In the genomic region with DNA sequence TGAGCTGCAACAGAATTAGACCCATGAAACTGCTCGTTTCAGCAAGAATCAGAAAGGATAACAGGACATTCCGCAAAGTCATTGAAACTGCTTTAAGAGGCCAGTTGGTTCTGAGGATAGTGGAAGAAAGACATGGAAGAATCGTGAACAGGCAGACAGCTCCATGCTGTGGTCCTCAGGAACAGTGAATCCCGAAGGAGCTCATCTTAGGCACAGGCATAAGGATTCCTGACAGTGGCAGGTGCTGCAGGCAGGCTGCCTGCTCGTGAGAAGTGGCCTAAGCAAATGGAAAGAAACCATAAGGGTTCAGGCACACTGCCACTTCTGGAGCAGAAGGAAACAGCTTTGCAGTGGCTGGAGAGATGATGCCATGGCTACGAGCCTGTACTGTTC, we compare ENCODE assay signal across 20 mouse cellular contexts. TPM values are rescaled to one million over a fixed set of nuclear protein-coding genes. Genes with fewer than 3 reads are reported as not detected.
DNase-seq lines count a peak whose midpoint lies in the region; ATAC-seq and TF ChIP-seq lines count a peak whose summit lies in the region.
"Had no signal": no experiment of that assay in that cellular context is flagged by ENCODE, and none has a peak within 500 bp of the region (broad histone marks: within the 10 kb centered on the region; RNA-seq: fewer than 3 reads in every experiment).

No protein-coding gene starts in this region.

- H3K9me3 ChIP-seq in intestine, postnatal 0 days (ENCODE audit: control insufficient read depth), result no peaks in the 10 kb centered on the region
- H3K9me3 ChIP-seq in intestine, embryonic 16.5 days (ENCODE audit: control insufficient read depth, low read length), result no peaks in the 10 kb centered on the region
- no peaks in the 10 kb centered on the region for H3K9me3 ChIP-seq in stomach, embryonic 14.5 days (ENCODE audit: control insufficient read depth, low read depth, low read length)
- no peaks in the 10 kb centered on the region for H3K9me3 ChIP-seq in stomach, postnatal 0 days (ENCODE audit: control insufficient read depth, low read length)
- H3K9me3 ChIP-seq: forebrain, embryonic 13.5 days; heart, embryonic 10.5 days; hindbrain, embryonic 12.5 days had no signal

- no peak overlapping the region for H3K9ac ChIP-seq in intestine, postnatal 0 days (ENCODE audit: low read depth, low read length)
- no peak overlapping the region for H3K9ac ChIP-seq in intestine, embryonic 16.5 days (ENCODE audit: low read depth, low read length)
- H3K9ac ChIP-seq in stomach, embryonic 14.5 days (replicated peaks; ENCODE audit: low read depth, low read length), result no peak overlapping the region
- H3K9ac ChIP-seq in stomach, postnatal 0 days (ENCODE audit: low read length), result no peak overlapping the region
- H3K9ac ChIP-seq: forebrain, embryonic 13.5 days; forebrain, postnatal 0 days; hindbrain, embryonic 12.5 days had no signal

- H3K27me3 ChIP-seq in intestine, postnatal 0 days (replicated peaks; ENCODE audit: control insufficient read depth, insufficient read depth, low read length), result no peaks in the 10 kb centered on the region
- H3K27me3 ChIP-seq in intestine, embryonic 16.5 days (replicated peaks; ENCODE audit: control insufficient read depth, insufficient read depth, low read length), result no peaks in the 10 kb centered on the region
- H3K27me3 ChIP-seq in stomach, embryonic 14.5 days (ENCODE audit: control insufficient read depth, insufficient read depth, low read length), result no peaks in the 10 kb centered on the region
- H3K27me3 ChIP-seq in stomach, postnatal 0 days (ENCODE audit: control insufficient read depth, insufficient read depth, low read length), result no peaks in the 10 kb centered on the region
- H3K27me3 ChIP-seq: forebrain, embryonic 13.5 days; hindbrain, embryonic 12.5 days had no signal

- H3K4me2 ChIP-seq in intestine, postnatal 0 days (replicated peaks; ENCODE audit: low read depth), result no peak overlapping the region
- H3K4me2 ChIP-seq in intestine, embryonic 16.5 days (ENCODE audit: low read depth, low read length), result no peak overlapping the region
- H3K4me2 ChIP-seq in stomach, embryonic 14.5 days (replicated peaks; ENCODE audit: low read depth, low read length), result no peak overlapping the region
- H3K4me2 ChIP-seq in stomach, postnatal 0 days (replicated peaks; ENCODE audit: low read depth), result no peak overlapping the region
- H3K4me2 ChIP-seq: forebrain, embryonic 13.5 days; hindbrain, embryonic 12.5 days had no signal

- WGBS in intestine, postnatal 0 days, result 74% methylated on average over 6 of the region's 6 CpGs
- 85% methylated on average over 6 of the region's 6 CpGs for WGBS in intestine, embryonic 16.5 days
- 79% methylated on average over 6 of the region's 6 CpGs for WGBS in stomach, embryonic 14.5 days
- WGBS in stomach, postnatal 0 days, result 81% methylated on average over 6 of the region's 6 CpGs

- H3K4me3 ChIP-seq in intestine, postnatal 0 days (ENCODE audit: low read depth, low read length), result no peak overlapping the region
- H3K4me3 ChIP-seq in intestine, embryonic 16.5 days (ENCODE audit: low read length), result no peak overlapping the region
- H3K4me3 ChIP-seq in left cerebral cortex, adult 2 months, result no peak overlapping the region
- H3K4me3 ChIP-seq in stomach, embryonic 14.5 days (ENCODE audit: low read depth, low read length), result no peak overlapping the region
- no peak overlapping the region for H3K4me3 ChIP-seq in stomach, postnatal 0 days (ENCODE audit: low read depth, low read length)
- H3K4me3 ChIP-seq: embryonic facial prominence, embryonic 10.5 days; forebrain, embryonic 13.5 days; heart, embryonic 10.5 days; hindbrain, embryonic 12.5 days had no signal

- no peak for TF ChIP-seq CTCF in intestine, postnatal 0 days (IDR thresholded peaks at IDR 0.05; ENCODE audit: low read depth)
- TF ChIP-seq CTCF in left cerebral cortex, adult 2 months (IDR thresholded peaks at IDR 0.05), result no peak
- TF ChIP-seq CTCF in stomach, postnatal 0 days (IDR thresholded peaks at IDR 0.05; ENCODE audit: low read depth), result no peak

- no peaks in the 10 kb centered on the region for H3K4me1 ChIP-seq in intestine, postnatal 0 days (replicated peaks; ENCODE audit: control insufficient read depth, insufficient read depth, low read length)
- peaks cover 18% of the 10 kb centered on the region for H3K4me1 ChIP-seq in intestine, embryonic 16.5 days (ENCODE audit: control insufficient read depth, insufficient read depth, low read length)
- H3K4me1 ChIP-seq in stomach, embryonic 14.5 days (ENCODE audit: control insufficient read depth, insufficient read depth, low read length), result peaks cover 3% of the 10 kb centered on the region; the same call in 1 of the 2 replicates
- H3K4me1 ChIP-seq in stomach, postnatal 0 days (replicated peaks; ENCODE audit: control insufficient read depth, insufficient read depth), result no peaks in the 10 kb centered on the region
- H3K4me1 ChIP-seq: forebrain, embryonic 13.5 days had no signal

- peak in 1 of 2 experiments; percentile 22 for DNase-seq in left cerebral cortex, adult 2 months (ENCODE audit: extremely low spot score in 1 of 2, low spot score in 2 of 2)
- no peak for DNase-seq in left cerebral cortex, adult 11 months (ENCODE audit: low spot score)
- DNase-seq in stomach, postnatal 0 days (ENCODE audit: low spot score), result no peak
- no peak for DNase-seq in heart, adult 8-10 months (ENCODE audit: low spot score)
- DNase-seq: adrenal gland, postnatal 10 days; cerebellum, adult 18-20 months; cerebellum, adult 9-11 months; cerebellum, postnatal 36 days; forebrain, postnatal 0 days; gastrocnemius, postnatal 36 days; heart, adult 11 months; heart, postnatal 10 days; heart, postnatal 4 days had no signal

- peaks cover 31% of the 10 kb centered on the region for H3K36me3 ChIP-seq in intestine, postnatal 0 days (ENCODE audit: control insufficient read depth, insufficient read depth)
- H3K36me3 ChIP-seq in intestine, embryonic 16.5 days (ENCODE audit: control insufficient read depth, insufficient read depth, low read length), result 0 out of 2 replicates have a peak, but pooled peaks cover 6% of the 10 kb centered on the region
- peaks cover 15% of the 10 kb centered on the region for H3K36me3 ChIP-seq in stomach, embryonic 14.5 days (ENCODE audit: control insufficient read depth, insufficient read depth, low read length)
- H3K36me3 ChIP-seq in stomach, postnatal 0 days (ENCODE audit: control insufficient read depth, insufficient read depth, low read length), result 0 out of 2 replicates have a peak, but pooled peaks cover 7% of the 10 kb centered on the region

- TF ChIP-seq EP300 in stomach, postnatal 0 days (optimal IDR thresholded peaks at IDR 0.05), result no peak

- intact Hi-C loops in left cerebral cortex, adult 2 months (cut with DNase I), result no loop called here

- 0 out of 2 replicates have a peak overlapping the region, but pooled peaks have one; percentile 46 for H3K27ac ChIP-seq in intestine, postnatal 0 days (ENCODE audit: low read depth, low read length)
- no peak overlapping the region for H3K27ac ChIP-seq in intestine, embryonic 16.5 days (ENCODE audit: low read length)
- peak overlapping the region; percentile 63 for H3K27ac ChIP-seq in left cerebral cortex, adult 2 months
- peak overlapping the region; percentile 27; the same call in 1 of the 2 replicates for H3K27ac ChIP-seq in stomach, embryonic 14.5 days (ENCODE audit: low read length)
- H3K27ac ChIP-seq in stomach, postnatal 0 days (replicated peaks), result no peak overlapping the region
- H3K27ac ChIP-seq: embryonic facial prominence, embryonic 10.5 days; forebrain, embryonic 13.5 days; heart, embryonic 10.5 days; hindbrain, embryonic 12.5 days had no signal

- ATAC-seq in intestine, postnatal 0 days, result no peak
- ATAC-seq in intestine, embryonic 16.5 days, result no peak
- no peak for ATAC-seq in stomach, embryonic 14.5 days (ENCODE audit: insufficient number of reproducible peaks, insufficient read depth, low FRiP score, low read depth)
- ATAC-seq in stomach, postnatal 0 days (ENCODE audit: low FRiP score, low TSS enrichment), result no peak
- ATAC-seq: forebrain, embryonic 13.5 days; forebrain, postnatal 0 days had no signal

RNA-seq across cellular contexts. Expression of gene Entpd7, which starts 10.3 kb away (rescaled TPM):
- polyA plus RNA-seq in intestine, postnatal 0 days (2015; fragmentation: Nextera tagmentation; extraction: Ambion mirVana), result 61.5 and 65.2 TPM in 2 replicates
- 27.6 and 36.9 TPM in 2 replicates for polyA plus RNA-seq in intestine, embryonic 16.5 days (2015; fragmentation: Nextera tagmentation; extraction: Ambion mirVana)
- total RNA-seq in left cerebral cortex, adult 2 months (2021), result 10 to 100 TPM; 21.7 to 22.4 TPM
- polyA plus RNA-seq in stomach, embryonic 14.5 days (2014; fragmentation: Nextera tagmentation; extraction: Ambion mirVana), result 15.7 and 16.3 TPM in 2 replicates
- 7.4 and 8.1 TPM in 2 replicates for polyA plus RNA-seq in stomach, postnatal 0 days (2015; fragmentation: Nextera tagmentation; extraction: Ambion mirVana)
- 1 to 10 TPM; 1.6 to 2.6 (median 2.1) TPM for total RNA-seq in heart, adult 8-10 months (2022)

RNA-seq across cellular contexts. Expression of gene Slc25a28, which starts 25.1 kb away (rescaled TPM):
- 20.6 and 20.7 TPM in 2 replicates for polyA plus RNA-seq in intestine, postnatal 0 days (2015; fragmentation: Nextera tagmentation; extraction: Ambion mirVana)
- 19.5 and 20.0 TPM in 2 replicates for polyA plus RNA-seq in intestine, embryonic 16.5 days (2015; fragmentation: Nextera tagmentation; extraction: Ambion mirVana)
- 10 to 100 TPM; 43.3 to 46.3 TPM for total RNA-seq in left cerebral cortex, adult 2 months (2021)
- 14.9 and 18.4 TPM in 2 replicates for polyA plus RNA-seq in stomach, embryonic 14.5 days (2014; fragmentation: Nextera tagmentation; extraction: Ambion mirVana)
- 9.6 and 11.4 TPM in 2 replicates for polyA plus RNA-seq in stomach, postnatal 0 days (2015; fragmentation: Nextera tagmentation; extraction: Ambion mirVana)
- 10 to 100 TPM; 24.8 to 29.5 (median 27.4) TPM for total RNA-seq in heart, adult 8-10 months (2022)

RNA-seq across cellular contexts. Expression of gene Cutc, which starts 53.0 kb away (rescaled TPM):
- 21.2 and 23.2 TPM in 2 replicates for polyA plus RNA-seq in intestine, postnatal 0 days (2015; fragmentation: Nextera tagmentation; extraction: Ambion mirVana)
- polyA plus RNA-seq in intestine, embryonic 16.5 days (2015; fragmentation: Nextera tagmentation; extraction: Ambion mirVana), result 23.5 and 25.6 TPM in 2 replicates
- 1 to 10 TPM; 6.1 to 6.9 TPM for total RNA-seq in left cerebral cortex, adult 2 months (2021)
- 14.8 and 15.5 TPM in 2 replicates for polyA plus RNA-seq in stomach, embryonic 14.5 days (2014; fragmentation: Nextera tagmentation; extraction: Ambion mirVana)
- polyA plus RNA-seq in stomach, postnatal 0 days (2015; fragmentation: Nextera tagmentation; extraction: Ambion mirVana), result 19.4 and 22.5 TPM in 2 replicates
- total RNA-seq in heart, adult 8-10 months (2022), result 10 to 100 TPM; 13.9 to 15.8 (median 14.6) TPM

RNA-seq across cellular contexts. Expression of gene Cox15, which starts 53.0 kb away (rescaled TPM):
- polyA plus RNA-seq in intestine, postnatal 0 days (2015; fragmentation: Nextera tagmentation; extraction: Ambion mirVana), result 15.3 and 16.8 TPM in 2 replicates
- 18.6 and 21.7 TPM in 2 replicates for polyA plus RNA-seq in intestine, embryonic 16.5 days (2015; fragmentation: Nextera tagmentation; extraction: Ambion mirVana)
- 10 to 100 TPM; 13.9 to 15.5 TPM for total RNA-seq in left cerebral cortex, adult 2 months (2021)
- polyA plus RNA-seq in stomach, embryonic 14.5 days (2014; fragmentation: Nextera tagmentation; extraction: Ambion mirVana), result 7.6 and 9.2 TPM in 2 replicates
- 5.3 and 5.6 TPM in 2 replicates for polyA plus RNA-seq in stomach, postnatal 0 days (2015; fragmentation: Nextera tagmentation; extraction: Ambion mirVana)
- total RNA-seq in heart, adult 8-10 months (2022), result 10 to 100 TPM; 23.7 to 26.4 (median 25.1) TPM

Comparison
In these comparisons a context has a peak if more than half of its experiments do, and no peak if none do; other contexts are left out.
1. H3K27ac ChIP-seq: peak in intestine, postnatal 0 days (single experiment), left cerebral cortex, adult 2 months (single experiment) and stomach, embryonic 14.5 days (single experiment); none in intestine, embryonic 16.5 days (single experiment) and stomach, postnatal 0 days (single experiment).